Mouse (Mus musculus) neural tube, embryonic 15.5 days (tissue): ENCODE measurements around the gene Meis2. TPM values are rescaled to one million over a fixed set of nuclear protein-coding genes. Genes with fewer than 3 reads are reported as not detected.

Experiments used
- ATAC-seq: fragments of 200-750 bp; cut with Nextera tagmentation; 2 replicates; pipeline ENCODE4 v1.8.0; 2017; ENCODE audit warnings: mild to moderate bottlenecking, moderate TSS enrichment, moderate library complexity; ENCODE audit not compliant: low FRiP score
- H3K27ac ChIP-seq: fragments of 300-500 bp; sonication (generic); replicated peaks from 2 replicates; pipeline ENCODE4 v1.5.1; 2015; ENCODE audit warnings: mild to moderate bottlenecking, inconsistent platforms
- H3K27me3 ChIP-seq: fragments of 300-500 bp; sonication (generic); replicated peaks from 2 replicates; pipeline ENCODE4 v1.6.1; 2015; ENCODE audit warnings: inconsistent platforms
- H3K36me3 ChIP-seq: fragments of 300-500 bp; sonication (generic); 2 replicates; pipeline ENCODE4 v1.6.1; 2015; ENCODE audit warnings: inconsistent platforms
- H3K4me1 ChIP-seq: fragments of 300-500 bp; sonication (generic); 2 replicates; pipeline ENCODE4 v1.6.1; 2015; ENCODE audit warnings: inconsistent platforms
- H3K4me2 ChIP-seq: fragments of 300-500 bp; sonication (generic); 2 replicates; pipeline ENCODE4 v1.6.1; 2015; ENCODE audit warnings: inconsistent platforms, mild to moderate bottlenecking, moderate library complexity
- H3K4me3 ChIP-seq: fragments of 300-500 bp; sonication (generic); replicated peaks from 2 replicates; pipeline ENCODE4 v1.5.1; 2015; ENCODE audit warnings: mild to moderate bottlenecking, inconsistent platforms
- H3K9ac ChIP-seq: fragments of 300-500 bp; sonication (generic); replicated peaks from 2 replicates; pipeline ENCODE4 v1.6.1; 2015; ENCODE audit warnings: mild to moderate bottlenecking, inconsistent platforms
- H3K9me3 ChIP-seq: fragments of 300-500 bp; sonication (generic); replicated peaks from 2 replicates; pipeline ENCODE4 v1.6.1; 2016; ENCODE audit warnings: inconsistent platforms
- WGBS: fragments of 180-500 bp; shearing (Covaris S2); methylation state at CpG from one replicate; pipeline ENCODE4 v1.1.7; 2015; ENCODE audit warnings: mixed read lengths; 5-methylcytosine and 5-hydroxymethylcytosine counted together
- polyA plus RNA-seq: library from polyadenylated mRNA; unstranded; fragments of >200 nt; fragmentation: Nextera tagmentation; extraction: Ambion mirVana; gene quantifications from 2 replicates; pipeline ENCODE4 v1.2.1, GENCODE M21; 2015

The Meis2 gene
- polyA plus RNA-seq, 1 experiment from 2014 or later = 95.5 TPM

GRCm38 (mm10) chr2:116018781-116019465 is 46.7 kb downstream of the Meis2 start:
- 23% methylated on average over 10 of the region's 10 CpGs for WGBS
- Histone ChIP-seq H3K9me3 (no peaks in the 10 kb centered on the region), H3K27ac (0 out of 2 replicates have a peak overlapping the region, but pooled peaks have one; percentile 54), H3K4me2 (no peak overlapping the region), H3K36me3 (no peaks in the 10 kb centered on the region), H3K4me1 (peaks cover 33% of the 10 kb centered on the region), H3K27me3 (no peaks in the 10 kb centered on the region), H3K9ac (no peak overlapping the region), H3K4me3 (no peak overlapping the region)
- no peak for ATAC-seq

GRCm38 (mm10) chr2:116015520-116015919 is 50.1 kb downstream of the Meis2 start:
- Histone ChIP-seq H3K27ac (no peak overlapping the region), H3K27me3 (no peaks in the 10 kb centered on the region), H3K9me3 (no peaks in the 10 kb centered on the region), H3K9ac (no peak overlapping the region), H3K4me2 (no peak overlapping the region), H3K36me3 (no peaks in the 10 kb centered on the region), H3K4me1 (peaks cover 23% of the 10 kb centered on the region), H3K4me3 (no peak overlapping the region)
- WGBS = 62% methylated on average over 10 of the region's 10 CpGs
- no peak for ATAC-seq

- WGBS = 17% methylated on average over 6 of the region's 6 CpGs
- Histone ChIP-seq H3K27me3 (no peaks in the 10 kb centered on the region), H3K9ac (no peak overlapping the region), H3K9me3 (no peaks in the 10 kb centered on the region), H3K4me2 (no peak overlapping the region), H3K27ac (no peak overlapping the region), H3K4me3 (no peak overlapping the region), H3K4me1 (peaks cover 20% of the 10 kb centered on the region), H3K36me3 (no peaks in the 10 kb centered on the region)
- ATAC-seq = no peak
Observed at GRCm38 (mm10) chr2:116010469-116010868, 55.2 kb downstream of the Meis2 start.

- ATAC-seq = 0 out of 2 replicates have a peak, but pooled peaks have one; percentile 21
- Histone ChIP-seq H3K4me1 (peaks cover 20% of the 10 kb centered on the region), H3K4me2 (no peak overlapping the region), H3K27ac (0 out of 2 replicates have a peak overlapping the region, but pooled peaks have one; percentile 10), H3K36me3 (no peaks in the 10 kb centered on the region), H3K9ac (no peak overlapping the region), H3K9me3 (no peaks in the 10 kb centered on the region), H3K4me3 (no peak overlapping the region), H3K27me3 (no peaks in the 10 kb centered on the region)
- 57% methylated on average over 3 of the region's 3 CpGs for WGBS
Observed at GRCm38 (mm10) chr2:116010061-116010460, 55.6 kb downstream of the Meis2 start.

GRCm38 (mm10) chr2:116009097-116009970 is 56.3 kb downstream of the Meis2 start:
- Histone ChIP-seq H3K27me3 (no peaks in the 10 kb centered on the region), H3K4me3 (peak overlapping the region; percentile 31)

GRCm38 (mm10) chr2:116002354-116002753 is 63.3 kb downstream of the Meis2 start:
- Histone ChIP-seq H3K27me3 (no peaks in the 10 kb centered on the region), H3K9me3 (no peaks in the 10 kb centered on the region), H3K36me3 (no peaks in the 10 kb centered on the region), H3K4me2 (no peak overlapping the region), H3K27ac (no peak overlapping the region), H3K4me1 (peaks cover 27% of the 10 kb centered on the region), H3K9ac (no peak overlapping the region), H3K4me3 (no peak overlapping the region)
- no peak for ATAC-seq
- WGBS = 43% methylated on average over 6 of the region's 6 CpGs

More at GRCm38 (mm10) chr2:116009097-116009970, 56.3 kb downstream of the Meis2 start:
- peak; percentile 79 for ATAC-seq
- no peaks in the 10 kb centered on the region for H3K36me3 ChIP-seq
- H3K4me1 ChIP-seq = peaks cover 20% of the 10 kb centered on the region
- WGBS = 5% methylated on average over 20 of the region's 20 CpGs
- peak overlapping the region; percentile 37; the same call in 1 of the 2 replicates for H3K9ac ChIP-seq
- peak overlapping the region; percentile 29 for H3K27ac ChIP-seq
- H3K4me2 ChIP-seq = peak overlapping the region; percentile 57
- no peaks in the 10 kb centered on the region for H3K9me3 ChIP-seq

- Histone ChIP-seq H3K27ac (peak overlapping the region; percentile 6; the same call in 1 of the 2 replicates), H3K4me3 (no peak overlapping the region), H3K4me1 (peaks cover 30% of the 10 kb centered on the region), H3K27me3 (no peaks in the 10 kb centered on the region), H3K4me2 (no peak overlapping the region), H3K9ac (no peak overlapping the region), H3K36me3 (no peaks in the 10 kb centered on the region), H3K9me3 (no peaks in the 10 kb centered on the region)
- no peak for ATAC-seq
- 13% methylated on average over 6 of the region's 6 CpGs for WGBS
Observed at GRCm38 (mm10) chr2:116001352-116002138, 64.1 kb downstream of the Meis2 start.

GRCm38 (mm10) chr2:116000514-116000913 is 65.1 kb downstream of the Meis2 start:
- H3K4me3 ChIP-seq = no peak overlapping the region
- WGBS = 46% methylated on average over 5 of the region's 5 CpGs
- peaks cover 30% of the 10 kb centered on the region for H3K4me1 ChIP-seq
- H3K4me2 ChIP-seq = no peak overlapping the region
- H3K27ac ChIP-seq = no peak overlapping the region
- no peaks in the 10 kb centered on the region for H3K9me3 ChIP-seq
- no peaks in the 10 kb centered on the region for H3K36me3 ChIP-seq
- no peak overlapping the region for H3K9ac ChIP-seq
- ATAC-seq = no peak
- no peaks in the 10 kb centered on the region for H3K27me3 ChIP-seq

- no peaks in the 10 kb centered on the region for H3K9me3 ChIP-seq
- no peak overlapping the region for H3K27ac ChIP-seq
- no peak overlapping the region for H3K4me3 ChIP-seq
- no peak for ATAC-seq
- no peak overlapping the region for H3K9ac ChIP-seq
- H3K36me3 ChIP-seq = no peaks in the 10 kb centered on the region
- WGBS = 87% methylated on average over 5 of the region's 5 CpGs
- peaks cover 36% of the 10 kb centered on the region for H3K4me1 ChIP-seq
- H3K4me2 ChIP-seq = no peak overlapping the region
- no peaks in the 10 kb centered on the region for H3K27me3 ChIP-seq
Observed at GRCm38 (mm10) chr2:115998802-115999201, 66.8 kb downstream of the Meis2 start.

GRCm38 (mm10) chr2:115996438-115996837 is 69.2 kb downstream of the Meis2 start:
- Histone ChIP-seq H3K27ac (no peak overlapping the region), H3K27me3 (no peaks in the 10 kb centered on the region), H3K9ac (no peak overlapping the region), H3K4me1 (peaks cover 20% of the 10 kb centered on the region), H3K4me3 (no peak overlapping the region), H3K9me3 (no peaks in the 10 kb centered on the region), H3K36me3 (no peaks in the 10 kb centered on the region), H3K4me2 (no peak overlapping the region)
- ATAC-seq = no peak
- WGBS = 47% methylated on average over 2 of the region's 2 CpGs

- H3K36me3 ChIP-seq = no peaks in the 10 kb centered on the region
- H3K9ac ChIP-seq = no peak overlapping the region
- peaks cover 16% of the 10 kb centered on the region for H3K4me1 ChIP-seq
- WGBS = 60% methylated on average over 4 of the region's 4 CpGs
- H3K9me3 ChIP-seq = no peaks in the 10 kb centered on the region
- no peak for ATAC-seq
- no peak overlapping the region for H3K4me3 ChIP-seq
- H3K27me3 ChIP-seq = no peaks in the 10 kb centered on the region
- 0 out of 2 replicates have a peak overlapping the region, but pooled peaks have one; percentile 15 for H3K27ac ChIP-seq
- no peak overlapping the region for H3K4me2 ChIP-seq
Observed at GRCm38 (mm10) chr2:115993877-115994276, 71.8 kb downstream of the Meis2 start.
